Mouse (Mus musculus) ES-Bruce4 (cell line): ENCODE measurements around the gene 4930451I11Rik.

ENCODE experiments used
- CTCF ChIP-seq: IDR thresholded peaks from one replicate; pipeline ENCODE4 v1.8.1; 2011; ENCODE audit warnings: low read depth, low read length
- EP300 ChIP-seq: IDR thresholded peaks from 2 replicates; pipeline ENCODE4 v1.6.1; 2011; ENCODE audit warnings: low read depth, low read length; ENCODE audit not compliant: insufficient read depth
- POLR2A ChIP-seq: IDR thresholded peaks from one replicate; pipeline ENCODE4 v1.8.1; 2011; ENCODE audit warnings: low read length; ENCODE audit not compliant: insufficient read depth

DNA sequence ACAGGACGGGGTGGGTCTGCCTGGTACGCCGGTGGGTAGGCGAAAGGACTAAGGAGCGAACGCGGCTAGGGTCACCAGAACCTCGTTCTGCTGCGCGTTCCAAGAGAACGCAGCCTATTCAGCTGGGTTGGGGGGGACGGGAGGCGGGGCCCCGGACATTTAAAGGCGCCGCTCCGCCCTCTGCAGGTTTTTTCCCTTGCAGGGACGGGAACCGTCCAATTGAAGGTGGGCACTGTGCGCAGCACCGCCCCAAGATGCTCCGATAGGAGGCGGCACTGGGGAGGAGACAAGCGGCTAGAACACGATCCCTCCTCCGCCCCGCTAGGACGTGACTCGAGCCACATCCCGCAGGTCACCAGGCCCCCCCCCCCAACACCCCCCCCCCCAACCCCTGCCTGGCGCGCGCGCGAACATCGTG is 32.4 kb downstream of the 4930451I11Rik start:
- 0 out of 2 replicates have a peak, but pooled peaks have one; percentile 51 for TF ChIP-seq EP300
- TF ChIP-seq POLR2A, result peak; percentile 99
- TF ChIP-seq CTCF, result no peak
